Mouse (Mus musculus): ENCODE measurements around the gene Srsf7. TPM values are rescaled to one million over a fixed set of nuclear protein-coding genes. Genes with fewer than 3 reads are reported as not detected.
"Not testable (repeated sequence)": the region's sequence is repeated elsewhere in the genome, so short reads cannot be mapped to it uniquely, and the experiment has no call there.

Gene Srsf7
- polyA plus RNA-seq, 1 experiment from 2014 or later, result 835 TPM

DNA sequence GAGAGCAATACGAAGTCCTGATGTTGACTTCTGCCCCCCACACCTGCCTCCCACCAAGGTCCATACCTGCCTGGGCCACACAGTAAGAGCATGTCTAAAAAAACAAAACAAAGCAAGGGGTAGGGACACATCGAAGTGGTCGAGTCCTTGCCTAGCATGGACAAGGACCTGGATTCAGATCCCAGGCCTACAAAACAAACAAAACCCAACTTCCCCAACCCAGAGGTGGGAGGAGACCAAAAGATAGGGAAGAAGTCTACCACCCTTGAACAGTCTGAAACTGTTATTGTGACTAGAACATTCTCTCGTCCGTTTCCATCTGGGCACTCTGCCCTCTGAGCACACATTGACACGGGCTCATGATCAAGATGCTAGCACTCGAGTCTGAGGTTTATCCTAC lies 27.3 kb upstream of the Srsf7 start:
- Histone ChIP-seq H3K9me3 (ENCODE audit: control insufficient read depth, low read length) (no peaks in the 10 kb centered on the region), H3K27ac (ENCODE audit: low read depth, low read length) (no peak overlapping the region), H3K9ac (ENCODE audit: low read length) (no peak overlapping the region), H3K4me3 (ENCODE audit: low read depth, low read length) (no peak overlapping the region), H3K4me1 (ENCODE audit: control insufficient read depth, insufficient read depth, low read length) (no peaks in the 10 kb centered on the region), H3K4me2 (no peak overlapping the region), H3K36me3 (ENCODE audit: control insufficient read depth, insufficient read depth, low read length) (peaks cover 4% of the 10 kb centered on the region; the same call in 1 of the 2 replicates), H3K27me3 (ENCODE audit: control insufficient read depth, insufficient read depth, low read length) (no peaks in the 10 kb centered on the region)
- ATAC-seq (ENCODE audit: low FRiP score) (no peak), DNase-seq (ENCODE audit: low spot score, missing footprints) (no peak)
- WGBS, result 87% methylated on average over 7 of the region's 7 CpGs

- H3K27ac ChIP-seq (ENCODE audit: low read depth, low read length), result no peak overlapping the region
- ATAC-seq (ENCODE audit: low FRiP score) (no peak), DNase-seq (ENCODE audit: low spot score, missing footprints) (no peak)
- H3K9me3 ChIP-seq (ENCODE audit: control insufficient read depth, low read length), result no peaks in the 10 kb centered on the region
- 96% methylated on average over 5 of the region's 5 CpGs for WGBS
- no peak overlapping the region for H3K4me3 ChIP-seq (ENCODE audit: low read depth, low read length)
- H3K27me3 ChIP-seq (ENCODE audit: control insufficient read depth, insufficient read depth, low read length), result no peaks in the 10 kb centered on the region
- no peak overlapping the region for H3K4me2 ChIP-seq
- 0 out of 2 replicates have a peak, but pooled peaks cover 2% of the 10 kb centered on the region for H3K36me3 ChIP-seq (ENCODE audit: control insufficient read depth, insufficient read depth, low read length)
- no peaks in the 10 kb centered on the region for H3K4me1 ChIP-seq (ENCODE audit: control insufficient read depth, insufficient read depth, low read length)
- H3K9ac ChIP-seq (ENCODE audit: low read length), result no peak overlapping the region
Measured at GRCm38 (mm10) chr17:80233844-80234243, 26.7 kb upstream of the Srsf7 start.

GRCm38 (mm10) chr17:80229396-80229795 lies 22.3 kb upstream of the Srsf7 start:
- DNase-seq (ENCODE audit: low spot score, missing footprints) (no peak), ATAC-seq (ENCODE audit: low FRiP score) (no peak)
- WGBS, result 96% methylated on average over 2 of the region's 2 CpGs

DNA sequence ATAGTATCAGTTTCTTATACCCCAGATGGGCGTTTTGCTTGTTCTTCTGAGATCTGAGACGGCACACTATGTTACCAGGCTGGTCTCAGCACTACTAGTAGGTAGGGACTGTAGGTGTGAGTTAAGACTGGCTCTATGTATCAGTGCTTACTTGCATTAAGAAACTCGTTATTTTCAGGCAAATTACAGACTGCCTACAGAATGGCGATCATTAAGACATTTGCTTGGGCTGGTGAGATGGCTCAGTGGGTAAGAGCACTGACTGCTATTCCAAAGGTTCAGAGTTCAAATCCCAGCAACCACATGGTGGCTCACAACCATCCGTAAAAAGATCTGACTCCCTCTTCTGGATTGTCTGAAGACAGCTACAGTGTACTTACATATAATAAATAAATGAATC lies 18.0 kb upstream of the Srsf7 start:
- WGBS, result 57% methylated on average over 4 of the region's 5 CpGs
- H3K27ac ChIP-seq (ENCODE audit: low read depth, low read length); DNase-seq (ENCODE audit: low spot score, missing footprints); H3K27me3 ChIP-seq (ENCODE audit: control insufficient read depth, insufficient read depth, low read length); H3K4me1 ChIP-seq (ENCODE audit: control insufficient read depth, insufficient read depth, low read length); H3K36me3 ChIP-seq (ENCODE audit: control insufficient read depth, insufficient read depth, low read length); H3K9me3 ChIP-seq (ENCODE audit: control insufficient read depth, low read length): not testable (repeated sequence)
- ATAC-seq (ENCODE audit: low FRiP score), result peak; percentile 1; the same call in 1 of the 2 replicates
- Histone ChIP-seq H3K4me2 (peak overlapping the region; percentile 70), H3K4me3 (ENCODE audit: low read depth, low read length) (peak overlapping the region; percentile 48), H3K9ac (ENCODE audit: low read length) (peak overlapping the region; percentile 63)

More at GRCm38 (mm10) chr17:80229396-80229795, 22.3 kb upstream of the Srsf7 start:
- H3K36me3 ChIP-seq (ENCODE audit: control insufficient read depth, insufficient read depth, low read length), result no peaks in the 10 kb centered on the region
- no peaks in the 10 kb centered on the region for H3K9me3 ChIP-seq (ENCODE audit: control insufficient read depth, low read length)
- H3K4me1 ChIP-seq (ENCODE audit: control insufficient read depth, insufficient read depth, low read length), result peaks cover 4% of the 10 kb centered on the region
- H3K4me3 ChIP-seq (ENCODE audit: low read depth, low read length), result no peak overlapping the region
- H3K4me2 ChIP-seq, result no peak overlapping the region
- H3K27ac ChIP-seq (ENCODE audit: low read depth, low read length), result no peak overlapping the region
- no peaks in the 10 kb centered on the region for H3K27me3 ChIP-seq (ENCODE audit: control insufficient read depth, insufficient read depth, low read length)
- H3K9ac ChIP-seq (ENCODE audit: low read length), result no peak overlapping the region

- Histone ChIP-seq H3K36me3 (ENCODE audit: control insufficient read depth, insufficient read depth, low read length) (no peaks in the 10 kb centered on the region), H3K27me3 (ENCODE audit: control insufficient read depth, insufficient read depth, low read length) (no peaks in the 10 kb centered on the region), H3K9me3 (ENCODE audit: control insufficient read depth, low read length) (no peaks in the 10 kb centered on the region), H3K4me2 (peak within 1 kb of the TSS; percentile 70), H3K27ac (ENCODE audit: low read depth, low read length) (peak within 1 kb of the TSS; percentile 37; the same call in 1 of the 2 replicates), H3K4me1 (ENCODE audit: control insufficient read depth, insufficient read depth, low read length) (peaks cover 4% of the 10 kb centered on the region), H3K9ac (ENCODE audit: low read length) (peak within 1 kb of the TSS; percentile 63), H3K4me3 (ENCODE audit: low read depth, low read length) (peak within 1 kb of the TSS; percentile 48)
- ATAC-seq (ENCODE audit: low FRiP score) (peak; percentile 97), DNase-seq (ENCODE audit: low spot score, missing footprints) (peak; percentile 97)
- under 1% methylated on average over 33 of the region's 33 CpGs for WGBS
Measured at GRCm38 (mm10) chr17:80224326-80225116, 17.4 kb upstream of the Srsf7 start, which contains the start of gene Gemin6. Gene Gemin6 (plus strand): TSS chr17:80224441.

GRCm38 (mm10) chr17:80223829-80224228 lies 16.7 kb upstream of the Srsf7 start:
- DNase-seq (ENCODE audit: low spot score, missing footprints) (no peak), ATAC-seq (ENCODE audit: low FRiP score) (peak; percentile 56)
- Histone ChIP-seq H3K9ac (ENCODE audit: low read length) (peak overlapping the region; percentile 63), H3K9me3 (ENCODE audit: control insufficient read depth, low read length) (no peaks in the 10 kb centered on the region), H3K4me1 (ENCODE audit: control insufficient read depth, insufficient read depth, low read length) (peaks cover 4% of the 10 kb centered on the region), H3K36me3 (ENCODE audit: control insufficient read depth, insufficient read depth, low read length) (no peaks in the 10 kb centered on the region), H3K27ac (ENCODE audit: low read depth, low read length) (no peak overlapping the region), H3K4me3 (ENCODE audit: low read depth, low read length) (peak overlapping the region; percentile 48), H3K27me3 (ENCODE audit: control insufficient read depth, insufficient read depth, low read length) (no peaks in the 10 kb centered on the region), H3K4me2 (peak overlapping the region; percentile 70)
- 13% methylated on average over 9 of the region's 9 CpGs for WGBS

DNA sequence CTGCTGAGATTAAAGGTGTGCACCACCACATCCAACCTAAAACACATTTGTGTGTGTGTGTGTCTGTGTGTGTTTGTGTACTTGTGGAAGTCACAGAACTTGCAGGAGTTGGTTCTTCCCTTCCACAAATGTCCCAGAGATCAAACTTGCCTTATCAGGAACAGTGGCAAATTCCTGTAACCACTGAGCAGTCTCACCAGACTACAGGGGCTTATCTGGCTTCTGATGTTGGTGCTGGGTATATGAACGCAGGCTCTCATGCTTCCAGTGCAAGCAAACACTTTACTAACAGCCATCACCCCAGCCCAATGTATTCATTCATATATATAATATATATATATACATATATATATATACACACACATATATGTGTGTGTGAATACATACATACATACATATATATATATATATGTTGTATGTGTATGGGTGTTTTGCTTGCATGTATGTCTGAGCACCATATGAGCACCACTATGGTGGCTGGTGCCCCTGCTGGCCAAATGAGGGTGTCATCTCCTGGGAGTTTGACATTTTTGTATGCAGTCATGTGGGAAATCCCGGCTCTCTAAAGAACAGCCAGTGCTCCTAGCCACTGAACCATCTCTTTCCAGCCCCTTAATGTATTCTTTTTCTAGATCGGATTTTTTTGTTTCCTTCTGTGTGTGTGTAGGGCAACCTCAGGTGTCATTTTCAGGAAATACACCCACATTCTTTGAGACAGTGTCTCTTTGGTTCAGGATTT lies 15.0 kb upstream of the Srsf7 start:
- no peak for DNase-seq (ENCODE audit: low spot score, missing footprints)
- WGBS, result 58% methylated on average over 3 of the region's 3 CpGs
- peaks cover 4% of the 10 kb centered on the region for H3K4me1 ChIP-seq (ENCODE audit: control insufficient read depth, insufficient read depth, low read length)
- H3K9ac ChIP-seq (ENCODE audit: low read length), result no peak overlapping the region
- no peak overlapping the region for H3K4me3 ChIP-seq (ENCODE audit: low read depth, low read length)
- no peak overlapping the region for H3K27ac ChIP-seq (ENCODE audit: low read depth, low read length)
- H3K4me2 ChIP-seq, result no peak overlapping the region
- H3K27me3 ChIP-seq (ENCODE audit: control insufficient read depth, insufficient read depth, low read length), result no peaks in the 10 kb centered on the region
- no peak for ATAC-seq (ENCODE audit: low FRiP score)
- H3K9me3 ChIP-seq (ENCODE audit: control insufficient read depth, low read length), result no peaks in the 10 kb centered on the region
- H3K36me3 ChIP-seq (ENCODE audit: control insufficient read depth, insufficient read depth, low read length), result no peaks in the 10 kb centered on the region

- Histone ChIP-seq H3K9ac (ENCODE audit: low read length) (no peak overlapping the region), H3K9me3 (ENCODE audit: control insufficient read depth, low read length) (no peaks in the 10 kb centered on the region), H3K4me1 (ENCODE audit: control insufficient read depth, insufficient read depth, low read length) (peaks cover 4% of the 10 kb centered on the region), H3K27ac (ENCODE audit: low read depth, low read length) (no peak overlapping the region), H3K4me2 (no peak overlapping the region), H3K27me3 (ENCODE audit: control insufficient read depth, insufficient read depth, low read length) (no peaks in the 10 kb centered on the region), H3K4me3 (ENCODE audit: low read depth, low read length) (no peak overlapping the region), H3K36me3 (ENCODE audit: control insufficient read depth, insufficient read depth, low read length) (no peaks in the 10 kb centered on the region)
- 68% methylated on average over 9 of the region's 9 CpGs for WGBS
- ATAC-seq (ENCODE audit: low FRiP score) (no peak), DNase-seq (ENCODE audit: low spot score, missing footprints) (no peak)
Measured at GRCm38 (mm10) chr17:80221202-80221601, 14.1 kb upstream of the Srsf7 start.

DNA sequence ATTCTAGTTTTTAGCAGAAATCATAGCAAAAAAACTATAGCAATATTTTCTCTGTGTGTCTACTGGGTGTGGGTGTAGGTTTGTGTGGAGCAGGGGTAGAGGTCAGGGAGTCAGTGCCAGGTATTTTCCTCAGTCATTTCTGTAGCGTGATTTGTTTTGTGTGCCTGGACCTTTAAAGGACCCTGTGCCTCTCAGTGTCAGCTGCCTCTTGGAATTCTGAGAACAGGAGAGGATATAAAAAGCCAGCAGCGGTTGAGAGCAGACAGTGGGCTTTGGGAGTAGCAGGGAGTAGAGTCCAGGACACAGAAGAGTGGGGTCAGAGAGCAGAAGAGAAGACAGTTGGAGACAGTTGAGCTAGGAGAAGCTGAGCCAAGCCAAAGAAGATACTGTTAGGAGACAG lies 13.0 kb upstream of the Srsf7 start:
- H3K36me3 ChIP-seq (ENCODE audit: control insufficient read depth, insufficient read depth, low read length), result no peaks in the 10 kb centered on the region
- DNase-seq (ENCODE audit: low spot score, missing footprints), result no peak
- WGBS, result 81% methylated on average over 2 of the region's 2 CpGs
- no peak overlapping the region for H3K4me3 ChIP-seq (ENCODE audit: low read depth, low read length)
- H3K9ac ChIP-seq (ENCODE audit: low read length), result no peak overlapping the region
- H3K4me1 ChIP-seq (ENCODE audit: control insufficient read depth, insufficient read depth, low read length), result peaks cover 4% of the 10 kb centered on the region
- no peaks in the 10 kb centered on the region for H3K27me3 ChIP-seq (ENCODE audit: control insufficient read depth, insufficient read depth, low read length)
- H3K4me2 ChIP-seq, result no peak overlapping the region
- no peak for ATAC-seq (ENCODE audit: low FRiP score)
- no peaks in the 10 kb centered on the region for H3K9me3 ChIP-seq (ENCODE audit: control insufficient read depth, low read length)
- no peak overlapping the region for H3K27ac ChIP-seq (ENCODE audit: low read depth, low read length)

Measured in midbrain, embryonic 11.5 days (tissue).